Mouse (Mus musculus): ENCODE results near the gene Syna.

- no peak for TF ChIP-seq POLR2A (IDR thresholded peaks at IDR 0.05; ENCODE audit: borderline replicate concordance, low read depth, low read length)
- TF ChIP-seq CTCF (IDR thresholded peaks at IDR 0.05; ENCODE audit: low read depth, low read length): no peak
Observed at GRCm38 (mm10) chr5:134521131-134521530, 38.8 kb downstream of the Syna start.

Data from bone marrow macrophage, adult 2 months (primary cell).